Mouse (Mus musculus) 3134 (cell line): ENCODE results near the gene Uhrf1bp1.

Experiments
- DNase-seq: peaks from one replicate; pipeline ENCODE4 v3.0.0-alpha.2; 2011; ENCODE audit warnings: low spot score; ENCODE audit not compliant: insufficient read length; ENCODE audit errors: extremely low read depth

Gene Uhrf1bp1

GRCm38 (mm10) chr17:27945546-27946216 lies 89.4 kb downstream of the Uhrf1bp1 start:
- DNase-seq, result no peak

GRCm38 (mm10) chr17:27946371-27946770 lies 90.1 kb downstream of the Uhrf1bp1 start:
- DNase-seq, result no peak

- no peak for DNase-seq
Measured at GRCm38 (mm10) chr17:27947155-27947554, 90.9 kb downstream of the Uhrf1bp1 start.
